Mouse (Mus musculus): ENCODE measurements around the gene Abcg5. TPM values are rescaled to one million over a fixed set of nuclear protein-coding genes. Genes with fewer than 3 reads are reported as not detected.

Gene Abcg5
- polyA plus RNA-seq, 1 experiment from 2014 or later, result 1.1 TPM

- Histone ChIP-seq H3K9me3 (ENCODE audit: control insufficient read depth, low read length) (no peaks in the 10 kb centered on the region), H3K4me2 (ENCODE audit: low read length) (peak within 1 kb of the TSS; percentile 74), H3K4me3 (ENCODE audit: low read depth, low read length) (peak within 1 kb of the TSS; percentile 36), H3K36me3 (ENCODE audit: control insufficient read depth, insufficient read depth, low read length) (no peaks in the 10 kb centered on the region), H3K27me3 (replicated peaks; ENCODE audit: control insufficient read depth, insufficient read depth, low read length) (no peaks in the 10 kb centered on the region; the same call in 1 of the 2 replicates), H3K27ac (ENCODE audit: low read depth) (no peak within 1 kb of the TSS), H3K4me1 (replicated peaks; ENCODE audit: control insufficient read depth, insufficient read depth, low read length) (peaks cover 8% of the 10 kb centered on the region), H3K9ac (ENCODE audit: low read length) (peak within 1 kb of the TSS; percentile 35)
- ATAC-seq (replicated peaks; ENCODE audit: low FRiP score, low TSS enrichment, low read depth), result no peak
- DNase-seq (ENCODE audit: low spot score), result peak; percentile 74
- 4% methylated on average over 24 of the region's 24 CpGs for WGBS
Measured at GRCm38 (mm10) chr17:84675951-84676366, 6.9 kb downstream of the Abcg5 start, which contains the start of gene Abcg8. Gene Abcg8, plus strand, starts transcription at chr17:84676302.

GRCm38 (mm10) chr17:84675204-84675603 is 7.6 kb downstream of the Abcg5 start:
- Histone ChIP-seq H3K27ac (ENCODE audit: low read depth) (no peak overlapping the region), H3K9me3 (ENCODE audit: control insufficient read depth, low read length) (no peaks in the 10 kb centered on the region), H3K9ac (ENCODE audit: low read length) (no peak overlapping the region), H3K36me3 (ENCODE audit: control insufficient read depth, insufficient read depth, low read length) (no peaks in the 10 kb centered on the region), H3K4me1 (replicated peaks; ENCODE audit: control insufficient read depth, insufficient read depth, low read length) (peaks cover 8% of the 10 kb centered on the region), H3K27me3 (replicated peaks; ENCODE audit: control insufficient read depth, insufficient read depth, low read length) (no peaks in the 10 kb centered on the region; the same call in 1 of the 2 replicates), H3K4me2 (ENCODE audit: low read length) (no peak overlapping the region), H3K4me3 (ENCODE audit: low read depth, low read length) (no peak overlapping the region)
- DNase-seq (ENCODE audit: low spot score) (no peak), ATAC-seq (replicated peaks; ENCODE audit: low FRiP score, low TSS enrichment, low read depth) (no peak)
- WGBS, result 40% methylated on average over 4 of the region's 4 CpGs

DNA sequence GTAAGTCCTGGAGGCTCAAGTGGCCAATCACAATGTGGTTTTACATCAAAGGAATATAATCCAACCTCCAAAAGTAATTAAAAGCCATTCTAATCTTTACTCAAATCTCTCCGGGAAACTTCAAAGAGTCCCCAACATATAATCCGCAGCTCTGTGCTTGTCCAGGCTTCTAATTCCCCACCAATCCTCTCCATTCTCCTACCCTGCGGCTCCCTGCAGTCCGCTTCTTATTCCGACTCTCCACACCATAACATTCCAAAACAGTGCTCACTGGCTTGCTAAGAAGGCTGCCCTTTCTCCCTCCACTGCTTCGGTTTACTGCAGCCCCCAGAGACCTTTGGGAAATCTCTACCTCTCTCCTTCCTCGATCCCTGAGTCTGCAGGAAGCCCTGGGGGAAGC is 8.8 kb downstream of the Abcg5 start:
- Histone ChIP-seq H3K27me3 (replicated peaks; ENCODE audit: control insufficient read depth, insufficient read depth, low read length) (no peaks in the 10 kb centered on the region; the same call in 1 of the 2 replicates), H3K4me2 (ENCODE audit: low read length) (no peak overlapping the region), H3K4me1 (replicated peaks; ENCODE audit: control insufficient read depth, insufficient read depth, low read length) (peaks cover 8% of the 10 kb centered on the region), H3K9ac (ENCODE audit: low read length) (no peak overlapping the region), H3K4me3 (ENCODE audit: low read depth, low read length) (no peak overlapping the region), H3K9me3 (ENCODE audit: control insufficient read depth, low read length) (no peaks in the 10 kb centered on the region), H3K36me3 (ENCODE audit: control insufficient read depth, insufficient read depth, low read length) (no peaks in the 10 kb centered on the region), H3K27ac (ENCODE audit: low read depth) (no peak overlapping the region)
- no peak for ATAC-seq (replicated peaks; ENCODE audit: low FRiP score, low TSS enrichment, low read depth)
- 51% methylated on average over 7 of the region's 7 CpGs for WGBS
- DNase-seq (ENCODE audit: low spot score), result no peak

DNA sequence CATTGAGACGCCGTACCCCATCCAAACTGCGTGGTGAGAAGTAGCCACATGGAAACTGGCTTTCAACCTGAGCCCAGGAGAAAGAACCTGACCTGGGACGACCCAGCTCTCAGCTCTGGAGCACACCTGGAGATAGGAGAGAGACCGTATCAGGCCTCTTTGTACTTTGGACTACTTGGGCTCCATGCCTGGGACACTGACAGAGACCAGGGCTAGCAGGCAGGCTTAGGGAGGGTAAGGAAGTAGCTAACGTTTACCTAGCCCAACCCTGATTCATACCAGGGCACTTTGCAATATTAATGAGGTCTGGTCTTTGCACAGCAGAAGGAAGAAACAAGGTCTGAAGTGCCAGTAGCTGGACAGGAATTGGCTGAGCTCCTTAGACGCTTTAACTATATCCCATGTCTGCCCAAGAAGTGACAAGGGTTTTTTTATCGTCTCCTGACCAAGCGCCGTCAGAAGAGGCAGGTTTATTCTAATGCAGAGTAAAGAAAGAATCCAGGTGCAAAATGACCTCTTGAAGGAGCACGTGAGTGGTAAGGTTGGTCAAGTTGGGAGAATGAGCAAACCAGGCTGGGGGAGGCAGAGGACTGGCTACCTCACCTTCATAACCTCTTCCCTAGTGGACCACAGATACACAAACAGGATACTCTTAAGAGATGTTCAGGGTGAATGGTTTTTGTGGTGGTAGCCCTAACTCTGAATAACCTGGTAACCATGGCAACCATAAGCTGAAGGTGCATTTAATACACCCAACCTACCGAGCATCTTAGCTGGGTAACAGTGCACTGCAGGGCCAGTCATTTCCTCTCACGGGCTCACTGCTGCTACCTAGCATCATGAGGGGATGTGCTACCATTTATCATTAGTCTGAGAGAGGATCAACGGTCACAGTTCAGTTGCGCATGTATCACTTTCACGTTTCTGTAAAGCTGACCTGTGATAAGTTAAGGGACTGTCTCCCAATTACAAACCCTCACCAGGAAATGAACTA is 10.1 kb downstream of the Abcg5 start:
- Histone ChIP-seq H3K9me3 (ENCODE audit: control insufficient read depth, low read length) (no peaks in the 10 kb centered on the region), H3K27me3 (replicated peaks; ENCODE audit: control insufficient read depth, insufficient read depth, low read length) (no peaks in the 10 kb centered on the region; the same call in 1 of the 2 replicates), H3K27ac (ENCODE audit: low read depth) (peak overlapping the region; percentile 33; the same call in 1 of the 2 replicates), H3K4me3 (ENCODE audit: low read depth, low read length) (no peak overlapping the region), H3K4me1 (replicated peaks; ENCODE audit: control insufficient read depth, insufficient read depth, low read length) (peaks cover 8% of the 10 kb centered on the region), H3K9ac (ENCODE audit: low read length) (no peak overlapping the region), H3K4me2 (ENCODE audit: low read length) (no peak overlapping the region), H3K36me3 (ENCODE audit: control insufficient read depth, insufficient read depth, low read length) (no peaks in the 10 kb centered on the region)
- ATAC-seq (replicated peaks; ENCODE audit: low FRiP score, low TSS enrichment, low read depth) (peak; percentile 88), DNase-seq (ENCODE audit: low spot score) (no peak)
- WGBS, result 56% methylated on average over 16 of the region's 16 CpGs

DNA sequence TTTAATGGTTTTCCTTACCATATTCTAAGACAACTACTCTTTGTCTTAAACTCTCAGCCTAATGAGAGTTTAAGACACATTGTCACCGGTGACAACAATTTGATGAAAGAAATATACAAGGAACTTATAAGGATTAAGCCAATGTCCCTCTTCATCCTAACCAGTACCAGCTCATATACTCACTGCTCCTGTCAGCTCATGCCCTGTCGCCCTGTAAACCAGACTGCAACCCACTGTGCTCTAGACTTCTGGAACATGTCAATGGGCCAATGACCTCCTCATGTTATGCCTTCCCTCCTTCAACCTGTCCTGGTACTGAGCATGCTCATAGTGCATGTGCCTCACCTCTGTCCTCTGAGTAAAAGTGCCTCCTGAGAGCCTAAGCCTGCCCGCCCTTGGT is 15.0 kb downstream of the Abcg5 start:
- no peaks in the 10 kb centered on the region for H3K9me3 ChIP-seq (ENCODE audit: control insufficient read depth, low read length)
- no peak overlapping the region for H3K4me2 ChIP-seq (ENCODE audit: low read length)
- H3K27ac ChIP-seq (ENCODE audit: low read depth), result no peak overlapping the region
- no peaks in the 10 kb centered on the region for H3K36me3 ChIP-seq (ENCODE audit: control insufficient read depth, insufficient read depth, low read length)
- no peak for DNase-seq (ENCODE audit: low spot score)
- peaks cover 8% of the 10 kb centered on the region for H3K4me1 ChIP-seq (replicated peaks; ENCODE audit: control insufficient read depth, insufficient read depth, low read length)
- 80% methylated on average over 3 of the region's 3 CpGs for WGBS
- ATAC-seq (replicated peaks; ENCODE audit: low FRiP score, low TSS enrichment, low read depth), result no peak
- no peak overlapping the region for H3K4me3 ChIP-seq (ENCODE audit: low read depth, low read length)
- H3K27me3 ChIP-seq (replicated peaks; ENCODE audit: control insufficient read depth, insufficient read depth, low read length), result no peaks in the 10 kb centered on the region
- H3K9ac ChIP-seq (ENCODE audit: low read length), result no peak overlapping the region

- Histone ChIP-seq H3K27me3 (replicated peaks; ENCODE audit: control insufficient read depth, insufficient read depth, low read length) (no peaks in the 10 kb centered on the region), H3K4me2 (ENCODE audit: low read length) (no peak overlapping the region), H3K4me3 (ENCODE audit: low read depth, low read length) (no peak overlapping the region), H3K9me3 (ENCODE audit: control insufficient read depth, low read length) (no peaks in the 10 kb centered on the region), H3K27ac (ENCODE audit: low read depth) (no peak overlapping the region; the same call in 1 of the 2 replicates), H3K9ac (ENCODE audit: low read length) (no peak overlapping the region), H3K36me3 (ENCODE audit: control insufficient read depth, insufficient read depth, low read length) (no peaks in the 10 kb centered on the region), H3K4me1 (replicated peaks; ENCODE audit: control insufficient read depth, insufficient read depth, low read length) (peaks cover 8% of the 10 kb centered on the region)
- no peak for DNase-seq (ENCODE audit: low spot score)
- WGBS, result 22% methylated on average over 9 of the region's 9 CpGs
- ATAC-seq (replicated peaks; ENCODE audit: low FRiP score, low TSS enrichment, low read depth), result peak; percentile 49; the same call in 1 of the 2 replicates
Measured at GRCm38 (mm10) chr17:84665691-84666090, 17.1 kb downstream of the Abcg5 start.

DNA sequence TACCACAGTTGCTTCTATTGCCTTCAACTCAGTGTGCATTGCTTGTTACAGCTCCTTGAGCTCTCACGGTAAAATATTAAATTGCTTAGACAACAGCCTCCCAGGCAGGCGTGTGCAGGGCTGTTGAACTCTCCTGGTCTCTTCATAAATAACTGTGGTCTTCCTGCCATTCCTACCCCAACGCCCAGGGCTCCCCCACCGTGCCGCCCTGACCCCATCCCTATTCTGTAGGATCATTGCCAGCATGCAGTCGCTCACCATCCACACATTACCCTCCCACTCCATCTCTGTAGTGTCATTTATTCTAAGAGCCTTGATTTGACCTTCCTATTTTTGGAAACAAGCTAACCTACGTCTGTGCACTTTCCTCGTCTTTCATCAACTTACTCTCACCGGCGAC is 17.8 kb downstream of the Abcg5 start:
- Histone ChIP-seq H3K9ac (ENCODE audit: low read length) (no peak overlapping the region), H3K27me3 (replicated peaks; ENCODE audit: control insufficient read depth, insufficient read depth, low read length) (no peaks in the 10 kb centered on the region), H3K27ac (ENCODE audit: low read depth) (no peak overlapping the region), H3K4me1 (replicated peaks; ENCODE audit: control insufficient read depth, insufficient read depth, low read length) (peaks cover 8% of the 10 kb centered on the region), H3K4me2 (ENCODE audit: low read length) (no peak overlapping the region), H3K4me3 (ENCODE audit: low read depth, low read length) (no peak overlapping the region), H3K9me3 (ENCODE audit: control insufficient read depth, low read length) (no peaks in the 10 kb centered on the region), H3K36me3 (ENCODE audit: control insufficient read depth, insufficient read depth, low read length) (no peaks in the 10 kb centered on the region)
- no peak for ATAC-seq (replicated peaks; ENCODE audit: low FRiP score, low TSS enrichment, low read depth)
- 36% methylated on average over 10 of the region's 10 CpGs for WGBS
- DNase-seq (ENCODE audit: low spot score), result no peak

GRCm38 (mm10) chr17:84658951-84659350 is 23.9 kb downstream of the Abcg5 start:
- 71% methylated on average over 8 of the region's 8 CpGs for WGBS
- Histone ChIP-seq H3K9me3 (ENCODE audit: control insufficient read depth, low read length) (no peaks in the 10 kb centered on the region), H3K4me1 (replicated peaks; ENCODE audit: control insufficient read depth, insufficient read depth, low read length) (peaks cover 12% of the 10 kb centered on the region; the same call in 1 of the 2 replicates), H3K36me3 (ENCODE audit: control insufficient read depth, insufficient read depth, low read length) (no peaks in the 10 kb centered on the region), H3K4me2 (ENCODE audit: low read length) (no peak overlapping the region), H3K27me3 (replicated peaks; ENCODE audit: control insufficient read depth, insufficient read depth, low read length) (no peaks in the 10 kb centered on the region), H3K9ac (ENCODE audit: low read length) (no peak overlapping the region), H3K4me3 (ENCODE audit: low read depth, low read length) (no peak overlapping the region), H3K27ac (ENCODE audit: low read depth) (no peak overlapping the region)
- DNase-seq (ENCODE audit: low spot score) (no peak), ATAC-seq (replicated peaks; ENCODE audit: low FRiP score, low TSS enrichment, low read depth) (no peak)
